Mouse (Mus musculus): ENCODE data around the gene Tyw1. TPM values are rescaled to one million over a fixed set of nuclear protein-coding genes. Genes with fewer than 3 reads are reported as not detected.

The Tyw1 gene
- polyA plus RNA-seq, 3 experiments from 2014 or later: 30.4 to 35.1 (median 33.9) TPM

Other genes starting within 250 kb of the Tyw1 start
- 100 to 1,000 TPM in 2 of 3 experiments, 10 to 100 TPM in 1; 92.0 to 107 (median 100) TPM for gene Asl, start 226.4 kb upstream of the Tyw1 start, polyA plus RNA-seq (2017; shearing (Covaris generic))
- gene Crcp, start 226.3 kb upstream of the Tyw1 start, polyA plus RNA-seq (2017; shearing (Covaris generic)): 10 to 100 TPM; 58.3 to 70.9 (median 58.4) TPM
- gene Tpst1, start 182.3 kb upstream of the Tyw1 start, polyA plus RNA-seq (2017; shearing (Covaris generic)): 1 to 10 TPM; 1.9 to 2.2 (median 2.0) TPM
- 1 to 10 TPM; 2.1 to 3.0 (median 3.0) TPM for gene Kctd7, start 110.8 kb upstream of the Tyw1 start, polyA plus RNA-seq (2017; shearing (Covaris generic))
- gene Rabgef1, start 83.8 kb upstream of the Tyw1 start, polyA plus RNA-seq (2017; shearing (Covaris generic)): 10 to 100 TPM; 31.3 to 40.9 (median 36.7) TPM
- 10 to 100 TPM; 11.2 to 13.4 (median 13.2) TPM for gene Tmem248, start 38.5 kb upstream of the Tyw1 start, polyA plus RNA-seq (2017; shearing (Covaris generic))
- gene Sbds, start 89 bp upstream of the Tyw1 start, polyA plus RNA-seq (2017; shearing (Covaris generic)): 100 to 1,000 TPM; 108 to 150 (median 130) TPM
- gene Caln1, start 113.8 kb downstream of the Tyw1 start, polyA plus RNA-seq (2017; shearing (Covaris generic)): not detected
- gene A330070K13Rik, start 129.0 kb downstream of the Tyw1 start, polyA plus RNA-seq (2017; shearing (Covaris generic)): not detected

Data from inflammation-experienced regulatory T-cells, adult 6 months (primary cell).